Mouse (Mus musculus) MEL (cell line): ENCODE results near the gene Olfr1214. TPM values are rescaled to one million over a fixed set of nuclear protein-coding genes. Genes with fewer than 3 reads are reported as not detected.

ENCODE experiments used
- DNase-seq: peaks from one replicate; pipeline ENCODE4 v3.0.0; 2011; ENCODE audit warnings: low read depth, low spot score
- H3K27ac ChIP-seq: 2 replicates; pipeline ENCODE4 v1.5.1; 2012; ENCODE audit warnings: low read depth, mild to moderate bottlenecking, control low read depth, low read length, moderate library complexity; ENCODE audit not compliant: control insufficient read depth
- H3K27me3 ChIP-seq, 2 experiments: fragments of 150-350 bp in 1 of 2; sonication (generic) in 1 of 2; 2 replicates each; pipeline ENCODE4 v1.6.1; 2012; ENCODE audit warnings: low read length in 2 of 2, mild to moderate bottlenecking in 2 of 2, improper control_type of control experiment in 1 of 2, moderate library complexity in 1 of 2; ENCODE audit not compliant: insufficient read depth in 2 of 2, control insufficient read depth in 1 of 2
- H3K36me3 ChIP-seq, 2 experiments: 2 replicates each; pipeline ENCODE4 v1.6.1; 2012 to 2014; ENCODE audit warnings: low read length in 2 of 2, improper control_type of control experiment in 1 of 2, inconsistent platforms in 1 of 2, mild to moderate bottlenecking in 1 of 2; ENCODE audit not compliant: insufficient read depth in 2 of 2, control insufficient read depth in 1 of 2
- H3K4me1 ChIP-seq, 2 experiments: fragments of 150-350 bp in 1 of 2; sonication (generic) in 1 of 2; 2 replicates each; pipeline ENCODE4 v1.6.1; 2012; ENCODE audit warnings: low read length in 2 of 2, improper control_type of control experiment in 1 of 2, mild to moderate bottlenecking in 1 of 2; ENCODE audit not compliant: insufficient read depth in 2 of 2, control insufficient read depth in 1 of 2
- H3K4me3 ChIP-seq, 2 experiments: fragments of 150-350 bp in 1 of 2; sonication (generic) in 1 of 2; 2 replicates each; pipeline ENCODE4 v1.5.1; 2012; ENCODE audit warnings: low read depth in 2 of 2, low read length in 2 of 2, mild to moderate bottlenecking in 2 of 2, moderate library complexity in 2 of 2, control low read depth in 1 of 2, improper control_type of control experiment in 1 of 2; ENCODE audit not compliant: control insufficient read depth in 1 of 2, insufficient read depth in 1 of 2
- H3K79me2 ChIP-seq: 2 replicates; pipeline ENCODE4 v1.6.1; 2012; ENCODE audit warnings: mild to moderate bottlenecking, low read length, moderate library complexity; ENCODE audit not compliant: control insufficient read depth, poor library complexity, insufficient read depth
- H3K9ac ChIP-seq: 2 replicates; pipeline ENCODE4 v1.6.1; 2012; ENCODE audit warnings: low read depth, mild to moderate bottlenecking, control low read depth, low read length, moderate library complexity; ENCODE audit not compliant: control insufficient read depth, poor library complexity, severe bottlenecking
- H3K9me3 ChIP-seq: fragments of 150-350 bp; sonication (generic); replicated peaks from 2 replicates; pipeline ENCODE4 v1.6.1; 2012; ENCODE audit warnings: mild to moderate bottlenecking, low read length, improper control_type of control experiment, moderate library complexity; ENCODE audit not compliant: insufficient read depth
- CHD1 ChIP-seq: IDR thresholded peaks from 2 replicates; pipeline ENCODE4 v1.6.1; 2012; ENCODE audit warnings: low read depth, mild to moderate bottlenecking, inconsistent platforms, low read length, improper control_type of control experiment
- CHD2 ChIP-seq: IDR thresholded peaks from 2 replicates; pipeline ENCODE4 v1.6.1; 2011; ENCODE audit warnings: low read length, improper control_type of control experiment
- CTCF ChIP-seq, 3 experiments: IDR thresholded peaks in 2 of 3; conservative IDR thresholded peaks in 1 of 3; 2 replicates each; pipeline ENCODE4 v1.5.1; 2011 to 2012; ENCODE audit warnings: low read length in 3 of 3, low read depth in 2 of 3, mild to moderate bottlenecking in 2 of 3, improper control_type of control experiment in 1 of 3, inconsistent platforms in 1 of 3, mixed read lengths in 1 of 3, moderate library complexity in 1 of 3; ENCODE audit not compliant: control insufficient read depth in 1 of 3, insufficient read depth in 1 of 3, poor library complexity in 1 of 3, severe bottlenecking in 1 of 3
- GABPA ChIP-seq: IDR thresholded peaks from 2 replicates; pipeline ENCODE4 v1.6.1; 2012; ENCODE audit warnings: low read depth, mild to moderate bottlenecking, inconsistent platforms, low read length, improper control_type of control experiment, moderate library complexity
- HCFC1 ChIP-seq: IDR thresholded peaks from 2 replicates; pipeline ENCODE4 v1.6.1; 2012; ENCODE audit warnings: low read depth, mild to moderate bottlenecking, inconsistent platforms, low read length, improper control_type of control experiment, moderate library complexity
- JUND ChIP-seq: IDR thresholded peaks from 2 replicates; pipeline ENCODE4 v1.6.1; 2011; ENCODE audit warnings: low read depth, mild to moderate bottlenecking, improper control_type of control experiment, low read length
- MAFK ChIP-seq: IDR thresholded peaks from 2 replicates; pipeline ENCODE4 v1.6.1; 2011; ENCODE audit warnings: low read depth, mild to moderate bottlenecking, low read length, improper control_type of control experiment, borderline replicate concordance
- MXI1 ChIP-seq: IDR thresholded peaks from 2 replicates; pipeline ENCODE4 v1.6.1; 2011; ENCODE audit warnings: mild to moderate bottlenecking, low read depth, low read length, improper control_type of control experiment
- MYB ChIP-seq: IDR thresholded peaks from 2 replicates; pipeline ENCODE4 v1.6.1; 2011; ENCODE audit warnings: mild to moderate bottlenecking, low read depth, low read length, improper control_type of control experiment
- MYC ChIP-seq: IDR thresholded peaks from 2 replicates; pipeline ENCODE4 v1.6.1; 2011; ENCODE audit warnings: low read depth, mild to moderate bottlenecking, low read length, improper control_type of control experiment, moderate library complexity
- NELFE ChIP-seq: IDR thresholded peaks from 2 replicates; pipeline ENCODE4 v1.6.1; 2011; ENCODE audit warnings: low read depth, low read length, improper control_type of control experiment
- POLR2AphosphoS2 ChIP-seq: IDR thresholded peaks from 2 replicates; pipeline ENCODE4 v1.6.1; 2011; ENCODE audit warnings: low read length, improper control_type of control experiment
- POLR2AphosphoS5 ChIP-seq: IDR thresholded peaks from 2 replicates; pipeline ENCODE4 v1.6.1; 2012; ENCODE audit warnings: low read depth, borderline replicate concordance, mild to moderate bottlenecking, inconsistent platforms, low read length, moderate library complexity, mixed read lengths
- RCOR1 ChIP-seq: IDR thresholded peaks from 2 replicates; pipeline ENCODE4 v1.6.1; 2012; ENCODE audit warnings: low read depth, mild to moderate bottlenecking, inconsistent platforms, low read length, improper control_type of control experiment
- TAL1 ChIP-seq: IDR thresholded peaks from 2 replicates; pipeline ENCODE4 v1.6.1; 2012; ENCODE audit warnings: mild to moderate bottlenecking, inconsistent platforms, low read length, moderate library complexity, mixed read lengths
- TCF12 ChIP-seq: IDR thresholded peaks from 2 replicates; pipeline ENCODE4 v1.6.1; 2014; ENCODE audit warnings: low read depth, mild to moderate bottlenecking, inconsistent platforms, low read length, improper control_type of control experiment, moderate library complexity
- ZC3H11A ChIP-seq: IDR thresholded peaks from 2 replicates; pipeline ENCODE4 v1.6.1; 2012; ENCODE audit warnings: low read depth, mild to moderate bottlenecking, inconsistent platforms, low read length, improper control_type of control experiment
- polyA plus RNA-seq, 2 experiments: library from polyadenylated mRNA; stranded (reverse) in 1 of 2; unstranded in 1 of 2; fragments of >175 nt in 1 of 2; fragments of >200 nt in 1 of 2; gene quantifications; 2 replicates each; pipeline versions ENCODE4 v1.2.1 to v1.2.4; 2012; ENCODE audit warnings: low replicate concordance in 2 of 2, low read depth in 1 of 2; ENCODE audit not compliant: insufficient read length in 2 of 2, insufficient read depth in 1 of 2, missing spikeins in 1 of 2
- total RNA-seq: library from RNA; depleted of rRNA; stranded (reverse); fragments of 300-350 nt; gene quantifications from 2 replicates; pipeline ENCODE4 v1.2.3, GENCODE M21; 2012; rRNA removed

The Olfr1214 gene
- total and polyA plus RNA-seq, 3 experiments, result not detected

DNA sequence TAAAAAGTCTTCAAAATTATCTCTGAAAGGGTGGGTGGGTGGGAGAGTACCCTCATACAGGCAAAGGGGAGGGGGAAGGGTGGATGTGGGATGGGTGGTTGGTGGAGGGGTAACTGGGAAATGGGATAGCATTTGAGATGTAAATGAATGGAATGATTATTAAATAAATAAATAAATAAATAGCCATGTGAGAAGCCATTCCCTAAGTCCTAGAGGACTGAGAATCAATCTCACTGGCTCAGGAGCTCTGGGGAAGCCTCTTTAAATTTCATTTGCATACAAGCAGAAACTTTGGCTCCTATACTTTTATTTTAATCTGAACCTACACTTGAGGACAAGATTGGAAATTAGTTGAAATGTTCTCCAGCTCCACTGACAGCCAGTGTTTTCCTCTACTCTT is 38.8 kb downstream of the Olfr1214 start, which contains the start of gene Olfr1212:
Olfr1212 (plus strand) TSS at position 301 of the 400 bp plus-strand sequence.
- Histone ChIP-seq H3K9ac (no peak within 1 kb of the TSS), H3K27ac (no peak within 1 kb of the TSS), H3K9me3 (no peaks in the 10 kb centered on the region), H3K79me2 (no peaks in the 10 kb centered on the region), H3K36me3 (no peaks in the 10 kb centered on the region), H3K4me3 (no peak within 1 kb of the TSS), H3K4me1 (no peaks in the 10 kb centered on the region), H3K27me3 (no peaks in the 10 kb centered on the region)
- TF ChIP-seq MYB, result no peak
- TF ChIP-seq NELFE, result no peak
- no peak for TF ChIP-seq ZC3H11A
- no peak for TF ChIP-seq TCF12
- no peak for TF ChIP-seq HCFC1
- TF ChIP-seq RCOR1, result no peak
- TF ChIP-seq CTCF (IDR thresholded peaks at IDR 0.05 in 2 of 3, conservative IDR thresholded peaks at IDR 0.05 in 1 of 3; ENCODE audit: control insufficient read depth in 1 of 3, insufficient read depth in 1 of 3, low read depth in 2 of 3, low read length in 3 of 3, poor library complexity in 1 of 3, severe bottlenecking in 1 of 3), result no peak
- no peak for TF ChIP-seq POLR2AphosphoS5
- no peak for TF ChIP-seq JUND
- no peak for TF ChIP-seq CHD2
- no peak for TF ChIP-seq MAFK
- DNase-seq, result no peak

GRCm38 (mm10) chr2:88938011-88938410 is 54.4 kb downstream of the Olfr1214 start, which contains the start of gene Olfr1211:
Gene Olfr1211 (minus strand): TSS chr2:88938111.
- H3K36me3 ChIP-seq, result no peaks in the 10 kb centered on the region
- no peaks in the 10 kb centered on the region for H3K27me3 ChIP-seq
- H3K9ac ChIP-seq, result no peak within 1 kb of the TSS
- no peak for DNase-seq
- H3K79me2 ChIP-seq, result no peaks in the 10 kb centered on the region
- no peaks in the 10 kb centered on the region for H3K9me3 ChIP-seq
- H3K4me1 ChIP-seq, result no peaks in the 10 kb centered on the region
- no peak for TF ChIP-seq GABPA
- TF ChIP-seq HCFC1, result no peak
- TF ChIP-seq POLR2AphosphoS2, result no peak
- no peak for TF ChIP-seq MXI1
- TF ChIP-seq TAL1, result no peak
- TF ChIP-seq MYC, result no peak
- TF ChIP-seq CHD1, result no peak
- no peak within 1 kb of the TSS for H3K4me3 ChIP-seq
- H3K27ac ChIP-seq, result no peak within 1 kb of the TSS

Other genes starting within 250 kb of the Olfr1214 start
- gene Olfr1198, start 241.3 kb downstream of the Olfr1214 start, total RNA-seq, result not detected in 2 replicates
- gene Olfr1198, start 241.3 kb downstream of the Olfr1214 start, polyA plus RNA-seq, result not detected
- not detected in 2 replicates for gene Olfr1199, start 232.2 kb downstream of the Olfr1214 start, total RNA-seq
- gene Olfr1199, start 232.2 kb downstream of the Olfr1214 start, polyA plus RNA-seq, result not detected
- not detected in 2 replicates for gene Olfr1200, start 222.2 kb downstream of the Olfr1214 start, total RNA-seq
- gene Olfr1200, start 222.2 kb downstream of the Olfr1214 start, polyA plus RNA-seq, result not detected
- not detected in 2 replicates for gene Olfr1201, start 199.6 kb downstream of the Olfr1214 start, total RNA-seq
- not detected for gene Olfr1201, start 199.6 kb downstream of the Olfr1214 start, polyA plus RNA-seq
- not detected in 2 replicates for gene Olfr1202, start 178.2 kb downstream of the Olfr1214 start, total RNA-seq
- gene Olfr1202, start 178.2 kb downstream of the Olfr1214 start, polyA plus RNA-seq, result not detected
- not detected in 2 replicates for gene Olfr1205, start 162.9 kb downstream of the Olfr1214 start, total RNA-seq
- not detected for gene Olfr1205, start 162.9 kb downstream of the Olfr1214 start, polyA plus RNA-seq
- gene Olfr1204, start 143.4 kb downstream of the Olfr1214 start, total RNA-seq, result not detected in 2 replicates
- not detected for gene Olfr1204, start 143.4 kb downstream of the Olfr1214 start, polyA plus RNA-seq
- not detected in 2 replicates for gene Olfr1206, start 129.4 kb downstream of the Olfr1214 start, total RNA-seq
- not detected for gene Olfr1206, start 129.4 kb downstream of the Olfr1214 start, polyA plus RNA-seq
- not detected in 2 replicates for gene Olfr1208, start 90.3 kb downstream of the Olfr1214 start, total RNA-seq
- not detected for gene Olfr1208, start 90.3 kb downstream of the Olfr1214 start, polyA plus RNA-seq
- not detected in 2 replicates for gene Olfr1209, start 77.5 kb downstream of the Olfr1214 start, total RNA-seq
- gene Olfr1209, start 77.5 kb downstream of the Olfr1214 start, polyA plus RNA-seq, result not detected
- gene Olfr1211, start 54.5 kb downstream of the Olfr1214 start, total RNA-seq, result not detected in 2 replicates
- gene Olfr1211, start 54.5 kb downstream of the Olfr1214 start, polyA plus RNA-seq, result not detected
- not detected in 2 replicates for gene Olfr1212, start 38.7 kb downstream of the Olfr1214 start, total RNA-seq
- not detected for gene Olfr1212, start 38.7 kb downstream of the Olfr1214 start, polyA plus RNA-seq
- not detected in 2 replicates for gene Gm13762, start 12.4 kb downstream of the Olfr1214 start, total RNA-seq
- not detected for gene Gm13762, start 12.4 kb downstream of the Olfr1214 start, polyA plus RNA-seq
- not detected in 2 replicates for gene Olfr1215, start 14.3 kb upstream of the Olfr1214 start, total RNA-seq
- gene Olfr1215, start 14.3 kb upstream of the Olfr1214 start, polyA plus RNA-seq, result not detected
- not detected in 2 replicates for gene Olfr1216, start 25.7 kb upstream of the Olfr1214 start, total RNA-seq
- gene Olfr1216, start 25.7 kb upstream of the Olfr1214 start, polyA plus RNA-seq, result not detected
- not detected in 2 replicates for gene Olfr1217, start 39.4 kb upstream of the Olfr1214 start, total RNA-seq
- gene Olfr1217, start 39.4 kb upstream of the Olfr1214 start, polyA plus RNA-seq, result under 1 TPM in 1 of 2 experiments, not detected in 1; 0.03 TPM
- gene Olfr1218, start 68.5 kb upstream of the Olfr1214 start, total RNA-seq, result not detected in 2 replicates
- not detected for gene Olfr1218, start 68.5 kb upstream of the Olfr1214 start, polyA plus RNA-seq
- gene Olfr1219, start 90.9 kb upstream of the Olfr1214 start, total RNA-seq, result not detected in 2 replicates
- not detected for gene Olfr1219, start 90.9 kb upstream of the Olfr1214 start, polyA plus RNA-seq
- not detected in 2 replicates for gene Olfr1220, start 114.2 kb upstream of the Olfr1214 start, total RNA-seq
- not detected for gene Olfr1220, start 114.2 kb upstream of the Olfr1214 start, polyA plus RNA-seq
- gene Olfr1221, start 124.6 kb upstream of the Olfr1214 start, total RNA-seq, result not detected in 2 replicates
- gene Olfr1221, start 124.6 kb upstream of the Olfr1214 start, polyA plus RNA-seq, result not detected
- gene Olfr1222, start 140.4 kb upstream of the Olfr1214 start, total RNA-seq, result not detected in 2 replicates
- not detected for gene Olfr1222, start 140.4 kb upstream of the Olfr1214 start, polyA plus RNA-seq
- gene Olfr1223, start 158.9 kb upstream of the Olfr1214 start, total RNA-seq, result not detected in 2 replicates
- not detected for gene Olfr1223, start 158.9 kb upstream of the Olfr1214 start, polyA plus RNA-seq
- not detected in 2 replicates for gene Olfr1224-ps1, start 171.4 kb upstream of the Olfr1214 start, total RNA-seq
- gene Olfr1224-ps1, start 171.4 kb upstream of the Olfr1214 start, polyA plus RNA-seq, result not detected
- gene Olfr1225, start 182.0 kb upstream of the Olfr1214 start, total RNA-seq, result not detected in 2 replicates
- not detected for gene Olfr1225, start 182.0 kb upstream of the Olfr1214 start, polyA plus RNA-seq
- not detected in 2 replicates for gene Olfr1226, start 207.4 kb upstream of the Olfr1214 start, total RNA-seq
- gene Olfr1226, start 207.4 kb upstream of the Olfr1214 start, polyA plus RNA-seq, result not detected